Mouse (Mus musculus) kidney, embryonic 14.5 days (tissue): ENCODE measurements around the gene Gnat2. TPM values are rescaled to one million over a fixed set of nuclear protein-coding genes. Genes with fewer than 3 reads are reported as not detected.
A peak's percentile ranks its signal among the peaks of the same experiment; 100 is the strongest.

Source experiments
- ATAC-seq: fragments of 200-750 bp; cut with Nextera tagmentation; 2 replicates; pipeline ENCODE4 v1.8.0; 2017; ENCODE audit warnings: moderate number of reproducible peaks, mild to moderate bottlenecking, moderate TSS enrichment, moderate library complexity; ENCODE audit not compliant: low FRiP score, low TSS enrichment
- H3K27ac ChIP-seq: fragments of 300-500 bp; sonication (generic); 2 replicates; pipeline ENCODE4 v1.5.1; 2014; ENCODE audit warnings: low read depth, mild to moderate bottlenecking, low read length, moderate library complexity, mixed read lengths
- H3K27me3 ChIP-seq: fragments of 300-500 bp; sonication (generic); 2 replicates; pipeline ENCODE4 v1.6.1; 2014; ENCODE audit warnings: mild to moderate bottlenecking, low read length; ENCODE audit not compliant: control insufficient read depth, insufficient read depth
- H3K36me3 ChIP-seq: fragments of 300-500 bp; sonication (generic); 2 replicates; pipeline ENCODE4 v1.6.1; 2014; ENCODE audit warnings: low read length, mixed read lengths; ENCODE audit not compliant: control insufficient read depth, insufficient read depth
- H3K4me1 ChIP-seq: fragments of 300-500 bp; sonication (generic); 2 replicates; pipeline ENCODE4 v1.6.1; 2014; ENCODE audit warnings: low read length, mixed read lengths; ENCODE audit not compliant: control insufficient read depth, insufficient read depth
- H3K4me2 ChIP-seq: fragments of 300-500 bp; sonication (generic); replicated peaks from 2 replicates; pipeline ENCODE4 v1.6.1; 2014; ENCODE audit warnings: low read depth, mild to moderate bottlenecking, low read length
- H3K4me3 ChIP-seq: fragments of 300-500 bp; sonication (generic); 2 replicates; pipeline ENCODE4 v1.5.1; 2014; ENCODE audit warnings: mild to moderate bottlenecking, low read length
- H3K9ac ChIP-seq: fragments of 300-500 bp; sonication (generic); 2 replicates; pipeline ENCODE4 v1.6.1; 2014; ENCODE audit warnings: low read depth, mild to moderate bottlenecking, low read length, moderate library complexity
- H3K9me3 ChIP-seq: fragments of 300-500 bp; sonication (generic); 2 replicates; pipeline ENCODE4 v1.6.1; 2016; ENCODE audit warnings: low read length; ENCODE audit not compliant: control insufficient read depth
- WGBS: fragments of 180-500 bp; shearing (Covaris S2); extraction: QIAGEN DNeasy Blood & Tissue Kit; methylation state at CpG from one replicate; pipeline ENCODE4 v1.1.7; 2014; 5-methylcytosine and 5-hydroxymethylcytosine counted together
- polyA plus RNA-seq: library from polyadenylated mRNA; unstranded; fragments of >200 nt; fragmentation: Nextera tagmentation; extraction: Ambion mirVana; gene quantifications from 2 replicates; pipeline ENCODE4 v1.2.1, GENCODE M21; 2014

The Gnat2 gene
- polyA plus RNA-seq, 1 experiment from 2014 or later: 1.5 TPM

GRCm38 (mm10) chr3:108131821-108132220 lies 39.2 kb downstream of the Gnat2 start:
- no peak for ATAC-seq
- H3K4me3 ChIP-seq: no peak overlapping the region
- 86% methylated on average over 1 of the region's 1 CpGs for WGBS
- H3K27me3 ChIP-seq: no peaks in the 10 kb centered on the region
- H3K36me3 ChIP-seq: no peaks in the 10 kb centered on the region; the same call in 1 of the 2 replicates
- no peaks in the 10 kb centered on the region for H3K9me3 ChIP-seq
- no peak overlapping the region for H3K27ac ChIP-seq
- H3K4me1 ChIP-seq: peaks cover 22% of the 10 kb centered on the region; the same call in 1 of the 2 replicates
- H3K4me2 ChIP-seq: no peak overlapping the region
- no peak overlapping the region for H3K9ac ChIP-seq

- peaks cover 22% of the 10 kb centered on the region; the same call in 1 of the 2 replicates for H3K4me1 ChIP-seq
- H3K36me3 ChIP-seq: peaks cover 1% of the 10 kb centered on the region; the same call in 1 of the 2 replicates
- no peak for ATAC-seq
- H3K27me3 ChIP-seq: no peaks in the 10 kb centered on the region
- H3K27ac ChIP-seq: no peak overlapping the region
- WGBS: 48% methylated on average over 1 of the region's 1 CpGs
- no peaks in the 10 kb centered on the region for H3K9me3 ChIP-seq
- H3K4me2 ChIP-seq: no peak overlapping the region
- no peak overlapping the region for H3K9ac ChIP-seq
- H3K4me3 ChIP-seq: no peak overlapping the region
These were observed 39.9 kb downstream of the Gnat2 start for GRCm38 (mm10) chr3:108132484-108132883.

GRCm38 (mm10) chr3:108134701-108135100 lies 42.1 kb downstream of the Gnat2 start:
- Histone ChIP-seq H3K9ac (no peak overlapping the region), H3K4me2 (no peak overlapping the region), H3K4me3 (no peak overlapping the region), H3K36me3 (peaks cover 4% of the 10 kb centered on the region; the same call in 1 of the 2 replicates), H3K9me3 (no peaks in the 10 kb centered on the region), H3K27me3 (no peaks in the 10 kb centered on the region), H3K27ac (no peak overlapping the region), H3K4me1 (0 out of 2 replicates have a peak, but pooled peaks cover 17% of the 10 kb centered on the region)
- WGBS: 84% methylated on average over 11 of the region's 11 CpGs
- ATAC-seq: no peak

GRCm38 (mm10) chr3:108139113-108139512 lies 46.5 kb downstream of the Gnat2 start:
- Histone ChIP-seq H3K4me1 (no peaks in the 10 kb centered on the region), H3K9ac (no peak overlapping the region), H3K27ac (no peak overlapping the region), H3K36me3 (peaks cover 16% of the 10 kb centered on the region; the same call in 1 of the 2 replicates), H3K4me3 (no peak overlapping the region), H3K4me2 (no peak overlapping the region), H3K27me3 (no peaks in the 10 kb centered on the region), H3K9me3 (no peaks in the 10 kb centered on the region)
- WGBS: 75% methylated on average over 1 of the region's 1 CpGs
- ATAC-seq: no peak

GRCm38 (mm10) chr3:108140786-108141185 lies 48.2 kb downstream of the Gnat2 start:
- Histone ChIP-seq H3K4me1 (peaks cover 5% of the 10 kb centered on the region), H3K27me3 (no peaks in the 10 kb centered on the region), H3K9ac (no peak overlapping the region), H3K9me3 (no peaks in the 10 kb centered on the region), H3K4me2 (no peak overlapping the region), H3K4me3 (no peak overlapping the region), H3K27ac (no peak overlapping the region), H3K36me3 (peaks cover 16% of the 10 kb centered on the region; the same call in 1 of the 2 replicates)
- ATAC-seq: no peak
- WGBS: 83% methylated on average over 4 of the region's 4 CpGs

- peak within 1 kb of the TSS; percentile 71 for H3K4me2 ChIP-seq
- H3K9ac ChIP-seq: peak within 1 kb of the TSS; percentile 95
- ATAC-seq: peak; percentile 94
- H3K4me1 ChIP-seq: peaks cover 12% of the 10 kb centered on the region
- under 1% methylated on average over 63 of the region's 63 CpGs for WGBS
- H3K4me3 ChIP-seq: peak within 1 kb of the TSS; percentile 83
- H3K27ac ChIP-seq: peak within 1 kb of the TSS; percentile 93
- no peaks in the 10 kb centered on the region for H3K27me3 ChIP-seq
- H3K36me3 ChIP-seq: peaks cover 4% of the 10 kb centered on the region; the same call in 1 of the 2 replicates
- no peaks in the 10 kb centered on the region for H3K9me3 ChIP-seq
These were observed 53.2 kb downstream of the Gnat2 start, which contains the start of gene Gnai3 for GRCm38 (mm10) chr3:108145534-108146445. Gene Gnai3 (minus strand): TSS chr3:108146146.

GRCm38 (mm10) chr3:108146671-108147070 lies 54.1 kb downstream of the Gnat2 start:
- WGBS: 60% methylated on average over 5 of the region's 5 CpGs
- peak overlapping the region; percentile 71 for H3K4me2 ChIP-seq
- peak overlapping the region; percentile 83 for H3K4me3 ChIP-seq
- peaks cover 4% of the 10 kb centered on the region; the same call in 1 of the 2 replicates for H3K36me3 ChIP-seq
- peak overlapping the region; percentile 95; the same call in 1 of the 2 replicates for H3K9ac ChIP-seq
- H3K9me3 ChIP-seq: no peaks in the 10 kb centered on the region
- peaks cover 12% of the 10 kb centered on the region for H3K4me1 ChIP-seq
- H3K27ac ChIP-seq: peak overlapping the region; percentile 93; the same call in 1 of the 2 replicates
- H3K27me3 ChIP-seq: no peaks in the 10 kb centered on the region
- ATAC-seq: no peak

GRCm38 (mm10) chr3:108147386-108148235 lies 55.0 kb downstream of the Gnat2 start:
- peaks cover 4% of the 10 kb centered on the region; the same call in 1 of the 2 replicates for H3K36me3 ChIP-seq
- no peak overlapping the region for H3K4me3 ChIP-seq
- H3K27ac ChIP-seq: no peak overlapping the region; the same call in 1 of the 2 replicates
- ATAC-seq: peak; percentile 59; the same call in 1 of the 2 replicates
- H3K4me2 ChIP-seq: no peak overlapping the region
- no peaks in the 10 kb centered on the region for H3K9me3 ChIP-seq
- H3K27me3 ChIP-seq: no peaks in the 10 kb centered on the region
- peaks cover 12% of the 10 kb centered on the region for H3K4me1 ChIP-seq
- 70% methylated on average over 11 of the region's 11 CpGs for WGBS
- H3K9ac ChIP-seq: no peak overlapping the region
